Mouse (Mus musculus) brain, embryonic 14.5 days (tissue): ENCODE measurements around the gene Ahsa2.

Experiments
- CTCF ChIP-seq: fragments of 200-500 bp; IDR thresholded peaks from 2 replicates; pipeline ENCODE4 v1.5.1; 2012; ENCODE audit warnings: inconsistent platforms, mild to moderate bottlenecking, moderate library complexity, borderline replicate concordance; ENCODE audit not compliant: insufficient read depth, insufficient read length; ENCODE audit errors: extremely low read depth
- POLR2A ChIP-seq: fragments of 200-500 bp; IDR thresholded peaks from 2 replicates; pipeline ENCODE4 v1.6.1; 2012; ENCODE audit warnings: mild to moderate bottlenecking, inconsistent platforms, borderline replicate concordance; ENCODE audit not compliant: poor library complexity, insufficient read depth, insufficient read length, severe bottlenecking; ENCODE audit errors: extremely low read depth

DNA sequence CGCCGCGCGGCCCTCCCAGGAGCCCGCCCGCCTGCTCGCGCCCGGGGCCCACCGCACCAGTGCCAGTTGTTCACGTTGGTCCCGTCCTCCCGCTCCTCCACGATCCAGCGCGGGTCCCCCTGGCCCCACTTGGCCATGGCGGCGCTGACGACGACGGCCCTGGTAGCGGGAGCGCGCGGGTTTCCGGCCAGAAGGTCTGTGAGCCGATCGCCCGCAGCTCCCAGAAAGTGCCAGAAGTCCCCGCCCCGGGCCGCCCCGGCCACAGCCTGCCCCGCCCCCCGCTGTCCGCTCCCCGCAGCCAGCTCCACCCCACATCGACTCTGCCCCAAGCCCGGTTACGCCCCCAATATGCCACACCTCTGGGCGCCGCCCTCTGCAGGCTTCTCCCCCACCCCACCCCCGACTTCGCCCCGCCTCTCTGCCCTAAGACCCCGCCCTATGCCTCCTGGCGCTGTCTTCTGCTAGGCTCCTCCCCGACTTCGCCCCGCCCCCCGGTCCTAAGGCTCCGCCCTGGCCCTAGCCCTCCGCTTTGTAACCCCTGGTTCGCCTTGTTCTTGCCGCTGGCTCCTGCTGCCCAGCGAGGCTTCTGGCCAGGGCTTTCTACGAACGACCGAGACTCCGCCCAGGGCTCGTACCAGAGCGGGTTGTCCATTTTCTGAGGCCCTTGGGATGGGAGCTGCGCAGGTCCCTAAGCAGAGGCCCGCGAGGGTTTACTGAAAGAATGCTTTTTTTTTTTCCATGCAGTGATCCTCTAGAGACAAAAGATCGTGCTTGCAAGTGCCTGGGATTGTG, at the start of gene Ahsa2:
- TF ChIP-seq CTCF (no peak), POLR2A (peak; percentile 57; the same call in 1 of the 2 replicates)
